27 mouse cellular contexts compared by ENCODE assay signal in the genomic region with DNA sequence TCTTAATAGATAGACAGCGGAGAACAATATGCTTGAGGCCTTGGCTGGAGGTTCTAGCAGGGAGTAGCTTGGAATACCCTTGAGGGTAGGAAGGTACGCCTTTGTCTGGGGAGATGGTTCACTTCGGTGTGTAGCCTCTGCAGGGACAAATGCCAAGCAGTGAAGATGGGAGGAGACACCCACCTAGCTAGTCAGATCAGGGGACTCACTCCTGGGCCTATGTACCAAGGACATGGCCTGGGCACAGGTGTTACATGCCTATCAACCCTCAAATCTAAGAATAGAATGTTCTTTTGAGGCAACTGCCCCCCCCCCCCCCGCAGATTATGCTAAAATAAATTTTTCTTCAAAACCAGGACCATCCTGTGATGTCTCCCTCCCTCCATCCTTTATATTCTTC.
A peak's percentile ranks its signal among the peaks of the same experiment; 100 is the strongest.
DNase-seq lines count a peak whose midpoint lies in the region; ATAC-seq lines count a peak whose summit lies in the region.
"Had no signal": no experiment of that assay in that cellular context is flagged by ENCODE, and none has a peak within 500 bp of the region (broad histone marks: within the 10 kb centered on the region; RNA-seq: fewer than 3 reads in every experiment).

No protein-coding gene starts in this region.

- H3K27ac ChIP-seq in forebrain, embryonic 12.5 days: 0 out of 2 replicates have a peak overlapping the region, but pooled peaks have one; percentile 37
- no peak overlapping the region for H3K27ac ChIP-seq in forebrain, embryonic 16.5 days (ENCODE audit: low read length)
- peak overlapping the region; percentile 80; the same call in 1 of the 2 replicates for H3K27ac ChIP-seq in kidney, embryonic 15.5 days
- peak overlapping the region; percentile 56; the same call in 1 of the 2 replicates for H3K27ac ChIP-seq in midbrain, embryonic 16.5 days (ENCODE audit: low read length)
- H3K27ac ChIP-seq in midbrain, embryonic 11.5 days (ENCODE audit: low read depth, low read length): no peak overlapping the region
- H3K27ac ChIP-seq: embryonic facial prominence, embryonic 12.5 days; heart, adult 2 months; hindbrain, postnatal 0 days; neural tube, embryonic 13.5 days had no signal

- H3K27me3 ChIP-seq in forebrain, embryonic 12.5 days: no peaks in the 10 kb centered on the region
- no peaks in the 10 kb centered on the region for H3K27me3 ChIP-seq in forebrain, embryonic 16.5 days (replicated peaks; ENCODE audit: control insufficient read depth, insufficient read depth, low read length)
- H3K27me3 ChIP-seq in kidney, embryonic 15.5 days: no peaks in the 10 kb centered on the region
- no peaks in the 10 kb centered on the region for H3K27me3 ChIP-seq in midbrain, embryonic 16.5 days (ENCODE audit: control insufficient read depth, insufficient read depth, low read depth, low read length)
- H3K27me3 ChIP-seq in midbrain, embryonic 11.5 days (ENCODE audit: control insufficient read depth, insufficient read depth, low read length): no peaks in the 10 kb centered on the region
- H3K27me3 ChIP-seq: embryonic facial prominence, embryonic 12.5 days; intestine, embryonic 15.5 days; liver, embryonic 12.5 days; neural tube, embryonic 13.5 days; Patski had no signal

- no peak overlapping the region for H3K9ac ChIP-seq in forebrain, embryonic 12.5 days
- no peak overlapping the region for H3K9ac ChIP-seq in forebrain, embryonic 16.5 days (replicated peaks; ENCODE audit: low read depth, low read length)
- no peak overlapping the region for H3K9ac ChIP-seq in kidney, embryonic 15.5 days
- no peak overlapping the region for H3K9ac ChIP-seq in midbrain, embryonic 16.5 days (ENCODE audit: low read depth, low read length)
- H3K9ac ChIP-seq in midbrain, embryonic 11.5 days (ENCODE audit: low read length): no peak overlapping the region
- H3K9ac ChIP-seq: embryonic facial prominence, embryonic 12.5 days; intestine, embryonic 15.5 days; liver, embryonic 12.5 days; liver, postnatal 0 days; neural tube, embryonic 13.5 days had no signal

- no peak overlapping the region for H3K4me2 ChIP-seq in forebrain, embryonic 12.5 days
- H3K4me2 ChIP-seq in forebrain, embryonic 16.5 days (ENCODE audit: low read length): no peak overlapping the region
- no peak overlapping the region for H3K4me2 ChIP-seq in kidney, embryonic 15.5 days
- no peak overlapping the region for H3K4me2 ChIP-seq in midbrain, embryonic 16.5 days (ENCODE audit: low read length)
- H3K4me2 ChIP-seq in midbrain, embryonic 11.5 days: no peak overlapping the region
- H3K4me2 ChIP-seq: embryonic facial prominence, embryonic 12.5 days; intestine, embryonic 15.5 days; liver, embryonic 12.5 days; neural tube, embryonic 13.5 days had no signal

- ATAC-seq in forebrain, embryonic 12.5 days (ENCODE audit: low FRiP score): no peak
- no peak for ATAC-seq in forebrain, embryonic 16.5 days
- no peak for ATAC-seq in kidney, embryonic 15.5 days (replicated peaks; ENCODE audit: low FRiP score)
- no peak for ATAC-seq in midbrain, embryonic 16.5 days
- ATAC-seq in midbrain, embryonic 11.5 days (ENCODE audit: low FRiP score): no peak
- ATAC-seq: hindbrain, postnatal 0 days; intestine, embryonic 15.5 days; liver, embryonic 12.5 days; liver, postnatal 0 days; Patski had no signal

- H3K4me3 ChIP-seq in forebrain, embryonic 12.5 days (replicated peaks): no peak overlapping the region
- no peak overlapping the region for H3K4me3 ChIP-seq in forebrain, embryonic 16.5 days (replicated peaks; ENCODE audit: low read length)
- H3K4me3 ChIP-seq in kidney, embryonic 15.5 days (replicated peaks): no peak overlapping the region
- no peak overlapping the region for H3K4me3 ChIP-seq in midbrain, embryonic 16.5 days (ENCODE audit: low read depth, low read length)
- H3K4me3 ChIP-seq in midbrain, embryonic 11.5 days (ENCODE audit: low read depth, low read length): no peak overlapping the region
- H3K4me3 ChIP-seq: embryonic facial prominence, embryonic 12.5 days; erythroblast, embryonic 14.5 days; heart, adult 2 months; hindbrain, embryonic 10.5 days; intestine, embryonic 15.5 days; liver, embryonic 12.5 days; midbrain, embryonic 10.5 days; neural tube, embryonic 13.5 days had no signal

- 84% methylated on average over 4 of the region's 4 CpGs for WGBS in forebrain, embryonic 12.5 days
- 79% methylated on average over 4 of the region's 4 CpGs for WGBS in forebrain, embryonic 16.5 days
- WGBS in kidney, embryonic 15.5 days: 80% methylated on average over 4 of the region's 4 CpGs
- whole genome bisulfite sequencing in midbrain, embryonic 16.5 days: 81% methylated on average over 4 of the region's 4 CpGs
- WGBS in midbrain, embryonic 11.5 days: 89% methylated on average over 4 of the region's 4 CpGs

- DNase-seq in kidney, postnatal 36 days: no peak
- DNase-seq in midbrain, embryonic 11.5 days (ENCODE audit: low spot score, missing footprints): no peak
- no peak for DNase-seq in layer of hippocampus, adult 11-12 months (ENCODE audit: low spot score)
- DNase-seq in ovary, postnatal 10 days (ENCODE audit: low spot score): no peak
- DNase-seq: adrenal gland, postnatal 14 days; cerebellum, adult 11 months; cerebellum, adult 9-10 months; cerebellum, postnatal 36 days; heart, adult 2 months; heart, postnatal 14 days; kidney, adult 8-10 months; kidney, postnatal 10 days; liver, postnatal 0 days had no signal

- H3K9me3 ChIP-seq in forebrain, embryonic 12.5 days: no peaks in the 10 kb centered on the region
- H3K9me3 ChIP-seq in forebrain, embryonic 16.5 days (ENCODE audit: control insufficient read depth, low read length): no peaks in the 10 kb centered on the region
- no peaks in the 10 kb centered on the region for H3K9me3 ChIP-seq in kidney, embryonic 15.5 days (replicated peaks)
- no peaks in the 10 kb centered on the region for H3K9me3 ChIP-seq in midbrain, embryonic 16.5 days (replicated peaks; ENCODE audit: control insufficient read depth, low read length, poor library complexity, severe bottlenecking)
- H3K9me3 ChIP-seq in midbrain, embryonic 11.5 days (ENCODE audit: control insufficient read depth, low read length): no peaks in the 10 kb centered on the region
- H3K9me3 ChIP-seq: embryonic facial prominence, embryonic 12.5 days; hindbrain, embryonic 10.5 days; intestine, embryonic 15.5 days; liver, embryonic 12.5 days; midbrain, embryonic 10.5 days; neural tube, embryonic 13.5 days had no signal

- no peaks in the 10 kb centered on the region for H3K36me3 ChIP-seq in forebrain, embryonic 12.5 days (replicated peaks)
- no peaks in the 10 kb centered on the region for H3K36me3 ChIP-seq in forebrain, embryonic 16.5 days (ENCODE audit: control insufficient read depth, insufficient read depth)
- no peaks in the 10 kb centered on the region for H3K36me3 ChIP-seq in kidney, embryonic 15.5 days
- no peaks in the 10 kb centered on the region for H3K36me3 ChIP-seq in midbrain, embryonic 16.5 days (ENCODE audit: control insufficient read depth, insufficient read depth, low read length)
- no peaks in the 10 kb centered on the region for H3K36me3 ChIP-seq in midbrain, embryonic 11.5 days (ENCODE audit: control insufficient read depth, insufficient read depth, low read length)
- H3K36me3 ChIP-seq: embryonic facial prominence, embryonic 12.5 days; G1E; hindbrain, embryonic 10.5 days; intestine, embryonic 15.5 days; liver, embryonic 12.5 days; midbrain, embryonic 10.5 days; neural tube, embryonic 13.5 days had no signal

- H3K4me1 ChIP-seq in forebrain, embryonic 12.5 days: peaks cover 68% of the 10 kb centered on the region
- peaks cover 45% of the 10 kb centered on the region for H3K4me1 ChIP-seq in forebrain, embryonic 16.5 days (replicated peaks; ENCODE audit: control insufficient read depth, insufficient read depth, low read length)
- peaks cover 78% of the 10 kb centered on the region for H3K4me1 ChIP-seq in kidney, embryonic 15.5 days
- H3K4me1 ChIP-seq in midbrain, embryonic 16.5 days (ENCODE audit: control insufficient read depth, insufficient read depth, low read length): peaks cover 37% of the 10 kb centered on the region
- H3K4me1 ChIP-seq in midbrain, embryonic 11.5 days (ENCODE audit: control insufficient read depth, insufficient read depth, low read length): peaks cover 40% of the 10 kb centered on the region

Comparison
In these comparisons a context has a peak if more than half of its experiments do, and no peak if none do; other contexts are left out.
1. H3K27ac ChIP-seq: peak in forebrain, embryonic 12.5 days (single experiment), kidney, embryonic 15.5 days (single experiment) and midbrain, embryonic 16.5 days (single experiment); none in forebrain, embryonic 16.5 days (single experiment) and midbrain, embryonic 11.5 days (single experiment).